Mouse (Mus musculus) kidney, postnatal 36 days (tissue): ENCODE measurements around the gene Hipk2.

Source experiments
- DNase-seq, 2 experiments: peaks; one replicate each; pipeline ENCODE4 v3.0.0; 2021 to 2022; ENCODE audit warnings: mixed read lengths in 2 of 2

Hipk2 gene

GRCm38 (mm10) chr6:38901636-38902035, 25.7 kb upstream of the Hipk2 start:
- peak in 1 of 2 experiments; percentile 54 for DNase-seq

GRCm38 (mm10) chr6:38901152-38901551, 25.2 kb upstream of the Hipk2 start:
- no peak for DNase-seq

GRCm38 (mm10) chr6:38900479-38901126, 24.6 kb upstream of the Hipk2 start:
- DNase-seq: no peak

GRCm38 (mm10) chr6:38900073-38900472, 24.1 kb upstream of the Hipk2 start:
- DNase-seq: no peak

- DNase-seq: no peak
Measured at GRCm38 (mm10) chr6:38893615-38894014, 17.6 kb upstream of the Hipk2 start.

GRCm38 (mm10) chr6:38892017-38892416, 16.1 kb upstream of the Hipk2 start:
- no peak for DNase-seq

- no peak for DNase-seq
Measured at GRCm38 (mm10) chr6:38889156-38889555, 13.2 kb upstream of the Hipk2 start.

- no peak for DNase-seq
Measured at GRCm38 (mm10) chr6:38887436-38887835, 11.5 kb upstream of the Hipk2 start.

GRCm38 (mm10) chr6:38885132-38885531, 9.2 kb upstream of the Hipk2 start:
- no peak for DNase-seq

- no peak for DNase-seq
Measured at GRCm38 (mm10) chr6:38884482-38884881, 8.5 kb upstream of the Hipk2 start.

- no peak for DNase-seq
Measured at GRCm38 (mm10) chr6:38882728-38883171, 6.8 kb upstream of the Hipk2 start.

- DNase-seq: no peak
Measured at GRCm38 (mm10) chr6:38881975-38882374, 6.0 kb upstream of the Hipk2 start.

GRCm38 (mm10) chr6:38881468-38881867, 5.5 kb upstream of the Hipk2 start:
- DNase-seq: peak; percentile 41 to 59

GRCm38 (mm10) chr6:38877674-38878073, 1.7 kb upstream of the Hipk2 start:
- DNase-seq: no peak

- DNase-seq: peak; percentile 45 to 72
Measured at GRCm38 (mm10) chr6:38875258-38876070, 501 bp downstream of the Hipk2 start, which contains the start of gene Tbxas1. Tbxas1 (plus strand) TSS chr6:38875404.

GRCm38 (mm10) chr6:38874565-38875257, 1.3 kb downstream of the Hipk2 start:
- peak in 1 of 2 experiments; percentile 55 for DNase-seq

GRCm38 (mm10) chr6:38874035-38874434, 1.9 kb downstream of the Hipk2 start:
- DNase-seq: peak; percentile 77 to 82

GRCm38 (mm10) chr6:38873316-38873715, 2.6 kb downstream of the Hipk2 start:
- no peak for DNase-seq

- DNase-seq: peak; percentile 39 to 59
Measured at GRCm38 (mm10) chr6:38871051-38871450, 4.9 kb downstream of the Hipk2 start.

GRCm38 (mm10) chr6:38870070-38870469, 5.9 kb downstream of the Hipk2 start:
- peak in 1 of 2 experiments; percentile 50 for DNase-seq

GRCm38 (mm10) chr6:38868974-38869373, 7.0 kb downstream of the Hipk2 start:
- no peak for DNase-seq

GRCm38 (mm10) chr6:38867291-38867690, 8.7 kb downstream of the Hipk2 start:
- no peak for DNase-seq

GRCm38 (mm10) chr6:38866761-38867160, 9.2 kb downstream of the Hipk2 start:
- DNase-seq: peak in 1 of 2 experiments; percentile 39
